Mouse (Mus musculus): Measurements from ENCODE around the gene Ly6g5b.

- no peak for TF ChIP-seq CTCF (IDR thresholded peaks at IDR 0.05; ENCODE audit: low read depth)
- no peak for TF ChIP-seq EP300 (IDR thresholded peaks at IDR 0.05; ENCODE audit: low read depth)
These were observed 44.5 kb downstream of the Ly6g5b start for GRCm38 (mm10) chr17:35070556-35071229.

Measured in liver, embryonic 14.5 days (tissue).